Mouse (Mus musculus) heart, embryonic 13.5 days (tissue): ENCODE data around the gene Hipk4. TPM values are rescaled to one million over a fixed set of nuclear protein-coding genes. Genes with fewer than 3 reads are reported as not detected.

Experiments
- ATAC-seq: fragments of 200-750 bp; cut with Nextera tagmentation; 2 replicates; pipeline ENCODE4 v1.8.0; 2017; ENCODE audit warnings: moderate TSS enrichment; ENCODE audit not compliant: insufficient number of reproducible peaks, low FRiP score, low TSS enrichment; ENCODE audit errors: extremely low read depth
- H3K27ac ChIP-seq: fragments of 300-500 bp; sonication (generic); replicated peaks from 2 replicates; pipeline ENCODE4 v1.5.1; 2015; ENCODE audit warnings: moderate library complexity, mild to moderate bottlenecking, inconsistent platforms
- H3K27me3 ChIP-seq: fragments of 300-500 bp; sonication (generic); replicated peaks from 2 replicates; pipeline ENCODE4 v1.6.1; 2015; ENCODE audit warnings: mild to moderate bottlenecking, inconsistent platforms
- H3K36me3 ChIP-seq: fragments of 300-500 bp; sonication (generic); 2 replicates; pipeline ENCODE4 v1.6.1; 2015; ENCODE audit warnings: mild to moderate bottlenecking, inconsistent platforms
- H3K4me1 ChIP-seq: fragments of 300-500 bp; sonication (generic); 2 replicates; pipeline ENCODE4 v1.6.1; 2015; ENCODE audit warnings: inconsistent platforms
- H3K4me2 ChIP-seq: fragments of 300-500 bp; sonication (generic); 2 replicates; pipeline ENCODE4 v1.6.1; 2015; ENCODE audit warnings: inconsistent platforms, mild to moderate bottlenecking, moderate library complexity
- H3K4me3 ChIP-seq: fragments of 300-500 bp; sonication (generic); 2 replicates; pipeline ENCODE4 v1.5.1; 2015; ENCODE audit warnings: moderate library complexity, mild to moderate bottlenecking, inconsistent platforms
- H3K9ac ChIP-seq: fragments of 300-500 bp; sonication (generic); 2 replicates; pipeline ENCODE4 v1.6.1; 2015; ENCODE audit warnings: inconsistent platforms, mild to moderate bottlenecking, moderate library complexity
- H3K9me3 ChIP-seq: fragments of 300-500 bp; sonication (generic); 2 replicates; pipeline ENCODE4 v1.6.1; 2016; ENCODE audit warnings: inconsistent platforms
- WGBS: fragments of 180-500 bp; shearing (Covaris S2); methylation state at CpG from one replicate; pipeline ENCODE4 v1.1.7; 2015; ENCODE audit warnings: mixed read lengths; 5-methylcytosine and 5-hydroxymethylcytosine counted together
- polyA plus RNA-seq: library from polyadenylated mRNA; unstranded; fragments of >200 nt; fragmentation: Nextera tagmentation; extraction: Ambion mirVana; gene quantifications from 2 replicates; pipeline ENCODE4 v1.2.1, GENCODE M21; 2015

Hipk4 gene
- 0.20 and 0.36 TPM in 2 replicates for polyA plus RNA-seq

DNA sequence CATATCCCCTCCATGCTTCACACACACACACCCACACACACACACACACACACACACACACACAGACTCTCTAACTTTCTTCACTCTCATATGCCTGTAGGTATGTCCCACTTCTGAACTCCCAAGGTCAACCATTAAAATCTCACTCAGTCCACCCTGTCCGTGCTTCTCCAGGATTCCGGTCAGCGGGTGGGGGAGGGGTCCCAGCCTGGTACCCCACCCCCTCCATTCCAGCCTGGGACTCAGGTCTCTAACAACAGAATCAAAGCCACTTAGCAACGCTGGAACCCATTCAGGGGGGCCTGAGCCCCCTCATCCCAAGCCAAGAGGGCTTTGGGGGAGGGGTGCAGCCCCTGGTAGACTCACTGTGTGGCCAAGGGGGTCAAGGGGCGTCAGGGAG lies at the start of gene Hipk4:
Hipk4 (plus strand) TSS at position 301 of the 400 bp plus-strand sequence.
- Histone ChIP-seq H3K4me3 (no peak within 1 kb of the TSS), H3K9ac (0 out of 2 replicates have a peak within 1 kb of the TSS, but pooled peaks have one; percentile 5), H3K4me2 (no peak within 1 kb of the TSS), H3K4me1 (peaks cover 10% of the 10 kb centered on the region), H3K9me3 (no peaks in the 10 kb centered on the region), H3K36me3 (peaks cover 16% of the 10 kb centered on the region), H3K27me3 (no peaks in the 10 kb centered on the region), H3K27ac (no peak within 1 kb of the TSS)
- WGBS: 49% methylated on average over 5 of the region's 5 CpGs
- no peak for ATAC-seq

DNA sequence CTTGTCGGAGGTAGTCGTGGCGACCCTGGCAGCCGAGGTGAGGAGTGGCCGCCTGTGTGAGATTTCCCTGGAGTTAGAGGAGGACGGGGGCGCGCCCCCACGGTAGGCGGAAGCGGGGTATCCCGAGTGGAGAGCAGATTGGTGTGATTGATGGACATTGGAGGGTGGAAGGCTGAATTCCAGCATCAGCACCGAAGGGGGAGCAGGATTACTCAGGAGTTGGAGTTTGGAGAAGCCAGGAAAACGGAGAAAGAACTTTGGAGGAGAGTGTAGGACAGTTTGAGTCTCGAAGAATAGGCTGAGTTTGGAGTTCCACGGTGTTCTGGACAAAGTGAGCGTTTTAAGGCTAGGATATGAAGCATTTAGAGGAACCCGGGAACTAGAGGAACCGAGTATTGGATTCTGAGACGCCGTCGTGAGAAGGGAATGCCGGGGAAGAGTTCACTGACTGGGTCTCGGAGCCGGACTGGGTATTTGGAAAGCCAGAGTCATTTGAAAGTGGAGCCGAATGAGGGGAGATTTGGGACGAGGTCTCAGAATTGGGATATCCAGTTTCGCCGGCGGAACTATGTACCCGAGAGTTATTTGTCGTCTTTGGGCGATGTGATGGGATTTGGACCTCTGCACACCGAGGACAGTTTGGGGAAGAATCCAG lies 49.1 kb upstream of the Hipk4 start:
- Histone ChIP-seq H3K27ac (peak overlapping the region; percentile 95), H3K4me3 (peak overlapping the region; percentile 79), H3K27me3 (no peaks in the 10 kb centered on the region), H3K4me2 (peak overlapping the region; percentile 77), H3K36me3 (peaks cover 23% of the 10 kb centered on the region), H3K9me3 (no peaks in the 10 kb centered on the region), H3K4me1 (peaks cover 35% of the 10 kb centered on the region), H3K9ac (peak overlapping the region; percentile 91)
- WGBS: under 1% methylated on average over 34 of the region's 34 CpGs
- no peak for ATAC-seq

DNA sequence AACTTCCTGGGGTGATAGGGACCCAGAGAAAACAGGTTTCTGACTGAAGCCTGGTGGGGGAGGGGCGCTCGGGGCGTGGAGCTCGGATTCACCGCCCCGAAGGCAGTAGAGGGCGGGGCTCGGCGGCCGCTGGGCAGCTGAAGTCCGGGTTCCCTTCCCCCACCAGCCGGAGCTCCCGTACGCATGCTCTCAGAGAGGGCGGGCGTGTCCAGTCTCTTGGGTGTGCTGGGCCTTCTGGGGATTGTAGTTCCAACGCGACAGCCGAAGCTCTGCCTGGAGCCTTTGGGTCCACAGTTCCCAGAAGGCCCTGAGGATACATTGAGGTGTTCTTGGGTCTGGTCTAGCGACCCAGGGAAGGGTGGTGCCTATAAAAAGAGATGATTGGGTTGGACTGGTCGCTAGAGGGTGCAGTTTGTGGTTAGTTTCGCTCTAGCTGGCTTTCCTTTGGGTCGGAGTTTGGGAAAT lies 48.5 kb upstream of the Hipk4 start:
- H3K36me3 ChIP-seq: peaks cover 23% of the 10 kb centered on the region
- H3K9ac ChIP-seq: peak overlapping the region; percentile 91
- H3K4me3 ChIP-seq: peak overlapping the region; percentile 79
- no peaks in the 10 kb centered on the region for H3K27me3 ChIP-seq
- WGBS: 0% methylated on average over 23 of the region's 23 CpGs
- peak overlapping the region; percentile 95 for H3K27ac ChIP-seq
- no peaks in the 10 kb centered on the region for H3K9me3 ChIP-seq
- peak overlapping the region; percentile 77 for H3K4me2 ChIP-seq
- peak; percentile 82 for ATAC-seq
- H3K4me1 ChIP-seq: peaks cover 35% of the 10 kb centered on the region

DNA sequence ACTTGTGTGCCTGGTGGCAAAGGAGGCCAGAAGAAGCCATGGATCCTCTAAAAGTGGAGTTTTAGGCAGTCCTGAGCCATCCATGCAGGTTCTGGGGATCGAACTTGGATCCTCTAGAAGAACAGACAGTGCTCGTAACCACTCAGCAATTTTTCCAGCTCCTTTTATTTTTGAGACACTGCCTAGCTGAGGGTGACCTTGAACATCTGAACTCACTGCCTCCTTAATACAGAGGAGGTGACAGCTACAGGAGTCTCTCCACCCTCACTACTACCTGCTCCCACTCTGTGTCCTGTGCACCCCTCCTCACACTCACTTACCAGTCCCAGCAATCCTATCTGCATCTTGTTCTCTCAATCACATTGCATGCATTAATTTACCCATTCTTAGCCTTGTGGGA lies 47.5 kb upstream of the Hipk4 start:
- ATAC-seq: no peak
- Histone ChIP-seq H3K9ac (peak overlapping the region; percentile 75), H3K9me3 (no peaks in the 10 kb centered on the region), H3K4me2 (peak overlapping the region; percentile 77), H3K36me3 (peaks cover 23% of the 10 kb centered on the region), H3K4me3 (peak overlapping the region; percentile 79), H3K27me3 (no peaks in the 10 kb centered on the region), H3K4me1 (peaks cover 37% of the 10 kb centered on the region), H3K27ac (peak overlapping the region; percentile 68)
- 85% methylated on average over 2 of the region's 2 CpGs for WGBS

DNA sequence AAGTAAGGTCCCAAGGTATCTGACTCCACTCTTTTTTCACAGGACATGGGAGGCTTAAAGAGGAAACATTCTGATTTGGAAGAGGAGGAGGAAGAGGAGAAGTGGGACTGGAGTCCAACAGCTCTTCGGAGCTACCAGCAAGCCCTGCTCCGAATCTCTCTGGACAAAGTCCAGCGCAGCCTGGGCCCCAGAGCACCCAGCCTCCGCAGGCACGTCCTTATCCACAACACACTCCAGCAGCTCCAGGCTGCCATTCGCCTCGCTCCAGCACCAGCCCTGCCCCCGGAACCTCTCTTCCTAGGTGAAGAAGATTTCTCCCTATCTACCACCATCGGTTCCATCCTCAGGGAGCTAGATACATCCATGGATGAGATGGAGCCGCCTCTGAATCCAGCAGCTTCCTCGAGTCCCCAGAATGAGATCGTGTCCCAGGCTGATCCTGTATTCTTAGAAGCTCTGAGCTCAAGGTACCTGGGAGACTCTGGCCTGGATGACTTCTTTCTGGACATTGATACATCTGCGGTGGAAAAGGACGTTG lies 46.9 kb upstream of the Hipk4 start:
- Histone ChIP-seq H3K4me3 (peak overlapping the region; percentile 79), H3K9me3 (no peaks in the 10 kb centered on the region), H3K9ac (peak overlapping the region; percentile 75), H3K27me3 (no peaks in the 10 kb centered on the region), H3K27ac (peak overlapping the region; percentile 68), H3K36me3 (peaks cover 23% of the 10 kb centered on the region), H3K4me2 (peak overlapping the region; percentile 77), H3K4me1 (peaks cover 43% of the 10 kb centered on the region)
- ATAC-seq: no peak
- 91% methylated on average over 14 of the region's 14 CpGs for WGBS

DNA sequence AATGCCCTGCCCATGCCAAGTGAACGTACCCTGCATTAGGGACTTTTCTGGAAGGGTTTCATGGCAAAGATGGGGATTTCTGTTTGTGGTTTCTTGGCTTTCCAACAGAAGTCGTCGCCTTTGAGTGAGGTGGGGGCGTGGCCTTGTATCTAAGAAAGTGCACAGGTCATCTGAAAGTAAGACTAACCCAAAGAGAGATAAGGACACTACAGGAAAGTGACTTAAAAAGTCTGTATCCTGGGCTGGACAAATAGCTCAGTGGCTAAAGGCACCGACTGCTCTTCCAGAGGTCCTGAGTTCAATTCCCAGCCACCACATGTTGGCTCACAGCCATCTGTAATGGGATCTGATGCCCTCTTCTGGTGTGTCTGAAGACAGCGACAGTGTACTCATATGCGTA lies 44.5 kb upstream of the Hipk4 start:
- H3K27me3 ChIP-seq: no peaks in the 10 kb centered on the region
- H3K36me3 ChIP-seq: peaks cover 23% of the 10 kb centered on the region
- H3K4me2 ChIP-seq: peak overlapping the region; percentile 13; the same call in 1 of the 2 replicates
- H3K9ac ChIP-seq: no peak overlapping the region
- no peaks in the 10 kb centered on the region for H3K9me3 ChIP-seq
- peaks cover 49% of the 10 kb centered on the region for H3K4me1 ChIP-seq
- H3K4me3 ChIP-seq: no peak overlapping the region
- ATAC-seq: no peak
- 72% methylated on average over 7 of the region's 7 CpGs for WGBS
- H3K27ac ChIP-seq: no peak overlapping the region

DNA sequence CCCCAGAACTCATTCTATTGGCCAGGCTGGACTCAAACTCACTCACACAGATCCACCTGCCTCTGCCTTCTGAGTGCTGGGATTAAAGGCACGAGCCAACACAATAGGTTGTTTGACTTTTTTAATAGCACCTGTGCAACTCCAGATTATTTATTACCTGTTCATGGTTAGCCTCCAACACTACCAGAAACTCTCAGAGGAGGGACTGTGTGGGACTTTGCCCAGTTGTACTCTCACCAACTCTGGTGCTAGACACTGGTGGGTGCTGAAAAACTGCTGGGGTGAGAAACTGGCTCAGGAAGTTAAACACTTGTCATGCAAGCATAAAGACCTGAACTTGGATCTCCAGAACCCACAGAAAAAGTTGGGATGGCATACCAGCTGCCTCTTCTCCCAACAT lies 43.3 kb upstream of the Hipk4 start:
- H3K4me1 ChIP-seq: peaks cover 49% of the 10 kb centered on the region
- ATAC-seq: no peak
- no peak overlapping the region for H3K4me3 ChIP-seq
- no peak overlapping the region for H3K9ac ChIP-seq
- H3K36me3 ChIP-seq: peaks cover 23% of the 10 kb centered on the region
- WGBS: 75% methylated on average over 1 of the region's 1 CpGs
- H3K9me3 ChIP-seq: no peaks in the 10 kb centered on the region
- H3K27ac ChIP-seq: no peak overlapping the region
- H3K27me3 ChIP-seq: no peaks in the 10 kb centered on the region
- H3K4me2 ChIP-seq: no peak overlapping the region

DNA sequence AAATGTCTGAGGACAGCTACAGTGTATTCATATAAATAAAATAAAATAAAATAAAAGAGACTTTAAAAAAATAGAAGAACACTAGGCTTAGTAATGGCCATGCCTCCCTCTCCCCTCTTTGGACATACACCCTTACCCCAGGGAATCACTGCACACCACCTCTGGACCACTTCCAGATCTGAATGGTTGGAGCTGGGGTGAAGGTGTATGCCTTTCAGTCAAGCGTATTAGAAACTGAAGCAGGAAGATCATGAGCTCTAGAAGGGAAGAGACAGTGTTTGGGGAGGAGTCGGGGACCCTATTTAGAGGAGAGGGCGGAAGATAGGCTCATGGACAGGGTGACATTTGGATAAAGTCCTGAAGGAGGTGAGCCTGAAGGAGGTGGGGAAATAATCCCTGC lies 42.6 kb upstream of the Hipk4 start:
- no peak for ATAC-seq
- peak overlapping the region; percentile 47 for H3K4me3 ChIP-seq
- no peaks in the 10 kb centered on the region for H3K9me3 ChIP-seq
- 55% methylated on average over 3 of the region's 3 CpGs for WGBS
- no peaks in the 10 kb centered on the region for H3K27me3 ChIP-seq
- peaks cover 44% of the 10 kb centered on the region for H3K4me1 ChIP-seq
- peak overlapping the region; percentile 70 for H3K4me2 ChIP-seq
- H3K36me3 ChIP-seq: peaks cover 23% of the 10 kb centered on the region
- H3K27ac ChIP-seq: peak overlapping the region; percentile 91
- H3K9ac ChIP-seq: peak overlapping the region; percentile 81

DNA sequence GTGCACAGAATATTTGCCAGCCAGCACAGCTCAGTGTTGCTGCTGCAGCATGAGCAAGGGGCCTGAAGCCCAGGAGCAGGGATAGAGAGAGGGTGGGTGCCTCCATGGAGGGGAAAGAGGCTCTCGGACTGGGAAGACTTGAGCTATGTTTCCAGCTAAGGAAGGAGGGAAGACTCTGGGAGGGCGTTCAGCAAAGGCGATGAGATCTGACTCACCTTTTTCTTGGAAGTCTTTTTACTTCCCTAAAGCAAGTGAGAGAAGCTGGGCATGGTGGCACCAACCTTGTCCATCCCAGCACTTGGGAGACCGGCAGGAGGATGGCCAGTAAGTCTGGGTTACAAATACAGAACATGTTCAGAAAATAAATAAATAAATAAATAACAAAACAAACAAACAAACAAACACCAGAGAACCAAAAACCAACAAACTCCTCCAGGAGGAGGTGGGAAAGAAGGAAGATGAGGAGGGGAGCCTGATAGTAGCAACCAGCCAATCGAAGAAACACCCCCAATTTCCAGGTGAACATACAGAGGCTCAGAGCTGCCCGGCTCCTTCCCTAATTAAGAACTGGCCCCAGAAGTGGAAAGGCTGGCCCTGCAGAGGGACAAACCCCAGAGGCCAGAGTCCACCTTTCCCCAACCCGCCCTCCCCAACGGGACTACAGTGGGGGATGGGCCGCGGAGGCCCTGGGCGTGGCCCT lies 42.0 kb upstream of the Hipk4 start:
- peak overlapping the region; percentile 47 for H3K4me3 ChIP-seq
- H3K9ac ChIP-seq: peak overlapping the region; percentile 81
- H3K4me1 ChIP-seq: peaks cover 43% of the 10 kb centered on the region
- H3K27me3 ChIP-seq: no peaks in the 10 kb centered on the region
- peak overlapping the region; percentile 70 for H3K4me2 ChIP-seq
- peak overlapping the region; percentile 91 for H3K27ac ChIP-seq
- peaks cover 21% of the 10 kb centered on the region for H3K36me3 ChIP-seq
- WGBS: 12% methylated on average over 11 of the region's 11 CpGs
- ATAC-seq: no peak
- H3K9me3 ChIP-seq: no peaks in the 10 kb centered on the region

DNA sequence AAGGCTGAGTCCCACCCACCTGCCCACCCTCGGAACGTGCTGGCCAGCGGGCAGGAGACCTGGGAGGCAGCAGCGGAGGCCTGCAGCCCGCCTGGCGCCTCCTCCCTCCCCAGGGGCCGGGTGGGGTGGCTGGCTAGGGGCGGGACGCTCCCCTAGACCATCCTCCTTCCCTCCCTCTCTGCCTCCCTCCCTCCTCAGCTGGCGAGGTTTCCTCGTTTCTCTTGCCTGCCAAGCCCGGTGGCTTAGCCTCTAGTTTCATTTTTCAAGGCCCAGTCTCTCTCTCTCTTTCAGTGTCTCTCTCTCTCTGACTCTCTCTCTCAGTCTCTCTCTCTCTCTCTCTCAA lies 41.5 kb upstream of the Hipk4 start:
- Histone ChIP-seq H3K9ac (peak overlapping the region; percentile 81), H3K4me2 (peak overlapping the region; percentile 70), H3K36me3 (peaks cover 16% of the 10 kb centered on the region), H3K27ac (peak overlapping the region; percentile 91), H3K9me3 (no peaks in the 10 kb centered on the region), H3K4me3 (peak overlapping the region; percentile 47), H3K27me3 (no peaks in the 10 kb centered on the region), H3K4me1 (peaks cover 38% of the 10 kb centered on the region)
- ATAC-seq: peak; percentile 95
- 0% methylated on average over 8 of the region's 12 CpGs for WGBS

DNA sequence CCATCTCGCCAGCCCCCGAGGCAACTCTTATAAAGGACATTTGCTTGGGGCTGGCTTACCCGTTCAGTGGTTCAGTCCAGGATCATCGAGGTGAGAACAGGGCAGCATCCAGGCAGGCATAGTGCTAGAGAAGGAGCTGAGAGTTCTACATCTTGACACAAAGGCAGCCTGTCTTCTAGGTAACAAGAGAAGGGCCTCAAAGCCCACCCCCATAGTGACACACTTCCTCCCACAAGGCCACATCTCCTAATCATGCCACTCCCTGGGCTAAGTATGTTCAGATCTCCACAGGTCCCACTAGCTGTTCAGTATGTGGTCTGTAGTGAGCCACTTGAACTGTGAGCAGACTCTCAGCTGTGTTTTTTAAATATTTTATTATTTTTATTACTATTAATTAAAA lies 39.2 kb upstream of the Hipk4 start:
- Histone ChIP-seq H3K4me2 (no peak overlapping the region), H3K4me1 (peaks cover 36% of the 10 kb centered on the region), H3K9me3 (no peaks in the 10 kb centered on the region), H3K36me3 (peaks cover 4% of the 10 kb centered on the region), H3K27me3 (no peaks in the 10 kb centered on the region), H3K27ac (no peak overlapping the region), H3K9ac (no peak overlapping the region), H3K4me3 (no peak overlapping the region)
- no peak for ATAC-seq
- 80% methylated on average over 4 of the region's 4 CpGs for WGBS
